Mouse (Mus musculus) retina, embryonic 14.5 days (tissue): ENCODE measurements around the gene Ptprg.
"Not testable (repeated sequence)": the region's sequence is repeated elsewhere in the genome, so short reads cannot be mapped to it uniquely, and the experiment has no call there.

Experiments used
- DNase-seq: peaks from one replicate; pipeline ENCODE4 v3.0.0-alpha.2; 2015; ENCODE audit warnings: low spot score

Gene Ptprg

DNA sequence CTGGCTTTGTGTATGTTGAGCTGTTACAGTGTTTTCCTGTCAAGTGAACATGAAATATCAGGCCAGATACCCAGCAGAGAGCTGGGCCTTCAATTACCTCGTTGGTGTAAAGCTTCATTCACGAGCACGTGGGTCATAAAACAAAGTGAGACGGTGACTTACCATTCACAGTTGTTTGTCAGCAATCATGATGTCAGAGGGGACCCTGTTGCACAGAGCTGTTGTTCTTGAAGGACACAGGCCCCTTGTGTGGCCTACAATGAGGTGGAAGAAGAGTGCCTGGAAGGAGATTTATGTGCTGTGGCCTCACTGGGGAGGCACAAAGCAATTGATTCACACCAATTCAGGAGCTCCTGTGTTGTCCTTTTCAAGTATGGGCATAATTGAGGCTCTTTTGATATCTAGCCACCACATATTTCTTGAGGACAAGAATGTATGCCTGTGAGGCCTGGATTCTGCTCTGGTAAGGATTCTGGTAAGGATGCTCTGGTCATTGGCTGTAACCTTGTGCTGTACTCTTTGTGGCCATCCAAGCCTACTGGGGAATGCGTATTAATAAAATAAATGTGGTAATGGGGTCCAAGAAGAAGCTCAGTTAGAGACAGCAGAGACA lies 503.7 kb downstream of the Ptprg start:
- no peak for DNase-seq

GRCm38 (mm10) chr14:12057856-12058255 lies 504.5 kb downstream of the Ptprg start:
- no peak for DNase-seq

GRCm38 (mm10) chr14:12059149-12059548 lies 505.8 kb downstream of the Ptprg start:
- DNase-seq, result no peak

DNA sequence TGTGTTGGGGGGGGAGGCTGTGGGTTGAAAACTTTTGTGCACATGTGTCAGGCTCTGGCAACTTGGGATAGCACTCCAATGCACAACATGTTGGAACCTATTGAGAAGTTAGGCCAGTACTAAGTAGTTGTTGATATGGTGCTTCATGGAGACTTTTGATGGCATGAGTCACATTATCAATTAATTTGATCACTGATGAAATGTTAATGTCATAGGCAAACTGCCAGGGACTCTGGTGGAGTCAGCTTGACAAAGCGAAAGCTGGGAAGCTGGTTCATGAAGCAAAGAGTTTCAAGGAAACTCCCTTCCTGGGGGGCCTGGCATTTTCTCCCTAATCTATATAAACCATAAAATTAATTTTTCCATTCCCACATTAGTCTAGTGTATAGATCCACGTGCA lies 508.0 kb downstream of the Ptprg start:
- DNase-seq, result not testable (repeated sequence)

GRCm38 (mm10) chr14:12062628-12063360 lies 509.5 kb downstream of the Ptprg start:
- no peak for DNase-seq

- no peak for DNase-seq
These were observed 511.7 kb downstream of the Ptprg start for GRCm38 (mm10) chr14:12065001-12065400.

DNA sequence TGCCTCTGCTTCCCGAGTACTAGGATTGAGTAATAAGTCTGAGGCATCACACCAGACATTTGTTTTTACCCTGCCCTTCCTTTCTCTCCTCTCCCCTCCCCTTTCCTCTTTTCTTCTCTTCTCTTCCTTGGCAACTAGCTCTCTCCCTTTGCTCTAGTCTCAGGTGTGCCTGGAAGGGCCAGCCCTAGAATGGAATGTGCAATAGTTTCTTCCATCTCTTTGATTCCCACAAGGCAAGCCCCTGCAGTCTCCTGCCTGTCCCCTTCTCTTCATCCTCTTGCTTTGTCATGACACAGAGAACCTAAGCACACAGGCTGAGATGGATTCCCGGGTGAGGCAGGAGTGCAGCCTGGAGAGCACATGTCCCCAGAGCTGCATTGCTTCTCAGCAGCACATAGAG lies 512.4 kb downstream of the Ptprg start:
- no peak for DNase-seq

DNA sequence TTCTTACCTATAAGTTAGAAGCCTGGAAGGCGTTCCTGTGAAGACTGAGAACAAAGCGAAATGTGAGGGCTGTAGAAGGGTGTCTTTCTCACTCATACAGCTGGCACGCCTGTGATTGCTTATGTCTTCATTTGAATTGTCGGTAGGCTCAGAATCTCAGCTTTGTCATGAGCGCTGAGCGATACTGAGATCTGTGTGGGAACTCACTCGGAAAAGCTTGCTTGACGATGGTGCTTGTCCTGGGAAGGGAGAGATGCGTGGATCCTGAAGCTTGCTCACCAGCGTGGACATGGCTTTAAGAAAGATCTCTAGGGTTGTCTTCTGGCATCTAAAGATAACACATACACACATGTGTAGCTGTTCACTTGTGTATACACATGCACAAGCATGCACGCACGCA lies 516.4 kb downstream of the Ptprg start:
- DNase-seq, result no peak

- no peak for DNase-seq
These were observed 517.0 kb downstream of the Ptprg start for GRCm38 (mm10) chr14:12070361-12070760.

DNA sequence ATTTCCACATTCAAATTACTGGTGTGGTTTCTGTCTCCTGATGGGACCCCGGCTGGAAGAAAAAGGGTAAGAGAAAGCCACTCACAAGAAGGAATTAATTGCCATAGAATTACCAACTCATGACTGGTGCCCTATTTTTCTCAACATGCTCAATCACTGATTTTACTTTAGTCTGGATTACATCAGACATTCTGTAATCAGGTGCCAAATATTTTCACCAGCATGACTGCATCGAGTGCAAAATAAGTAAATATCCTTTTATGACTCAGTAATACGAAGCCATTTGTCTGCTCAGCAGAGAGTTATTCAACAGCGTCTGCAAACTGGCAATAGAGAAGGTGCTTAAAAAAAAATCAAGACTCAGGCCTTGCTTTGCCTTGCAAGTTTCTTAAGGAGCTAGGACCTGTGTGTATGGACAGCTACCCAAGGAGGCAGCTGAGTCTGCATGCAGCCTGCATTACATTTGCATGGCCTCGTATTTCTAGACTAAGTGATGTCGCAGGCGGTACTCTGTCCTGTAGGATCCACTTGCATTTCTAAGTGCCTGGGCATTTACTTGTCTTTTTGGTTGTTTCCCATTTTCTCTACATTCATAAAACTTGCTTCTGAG lies 517.6 kb downstream of the Ptprg start:
- no peak for DNase-seq

DNA sequence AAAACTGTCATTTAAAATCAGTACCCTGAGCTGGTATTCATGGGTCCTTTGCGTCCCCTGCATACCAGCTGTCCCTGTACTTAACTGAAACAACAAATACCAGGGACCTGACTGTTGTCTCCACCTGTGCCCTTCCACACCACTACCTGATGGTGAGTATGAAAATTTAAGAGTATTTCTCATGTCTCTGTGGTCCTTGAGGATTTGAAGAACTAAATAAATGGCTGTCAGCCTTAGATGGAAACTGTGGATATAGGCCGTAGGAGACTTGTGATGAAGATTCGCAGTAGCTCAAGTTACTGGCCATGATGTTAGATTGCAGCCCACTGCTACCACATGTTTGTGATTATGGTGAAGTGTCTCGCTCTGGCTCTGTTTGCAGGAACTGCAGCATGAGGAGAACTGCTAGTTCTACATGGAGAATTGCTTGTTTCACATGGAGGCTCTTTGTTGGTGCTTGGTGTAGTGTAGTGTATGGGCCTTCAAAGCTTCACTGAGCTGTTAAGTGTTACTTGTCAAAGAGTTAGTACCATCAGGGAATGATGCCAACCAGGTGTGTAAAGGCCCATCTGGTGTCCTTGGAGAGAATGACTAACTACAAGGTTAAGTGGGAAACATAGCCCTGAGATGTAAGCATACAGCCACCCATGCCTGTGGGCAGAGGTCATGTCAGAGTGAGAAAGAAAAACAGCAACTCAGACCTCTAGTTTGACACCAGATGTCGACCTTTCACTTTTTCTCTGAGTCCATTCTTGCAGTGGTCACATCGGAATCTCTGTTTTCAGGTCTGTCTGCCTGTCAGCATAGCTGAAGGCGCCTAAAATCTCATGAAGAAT lies 518.9 kb downstream of the Ptprg start:
- DNase-seq, result no peak

GRCm38 (mm10) chr14:12073408-12074107 lies 520.2 kb downstream of the Ptprg start:
- DNase-seq, result no peak

GRCm38 (mm10) chr14:12077193-12077592 lies 523.9 kb downstream of the Ptprg start:
- DNase-seq, result no peak

- DNase-seq, result no peak
These were observed 525.9 kb downstream of the Ptprg start for GRCm38 (mm10) chr14:12079250-12079649.

DNA sequence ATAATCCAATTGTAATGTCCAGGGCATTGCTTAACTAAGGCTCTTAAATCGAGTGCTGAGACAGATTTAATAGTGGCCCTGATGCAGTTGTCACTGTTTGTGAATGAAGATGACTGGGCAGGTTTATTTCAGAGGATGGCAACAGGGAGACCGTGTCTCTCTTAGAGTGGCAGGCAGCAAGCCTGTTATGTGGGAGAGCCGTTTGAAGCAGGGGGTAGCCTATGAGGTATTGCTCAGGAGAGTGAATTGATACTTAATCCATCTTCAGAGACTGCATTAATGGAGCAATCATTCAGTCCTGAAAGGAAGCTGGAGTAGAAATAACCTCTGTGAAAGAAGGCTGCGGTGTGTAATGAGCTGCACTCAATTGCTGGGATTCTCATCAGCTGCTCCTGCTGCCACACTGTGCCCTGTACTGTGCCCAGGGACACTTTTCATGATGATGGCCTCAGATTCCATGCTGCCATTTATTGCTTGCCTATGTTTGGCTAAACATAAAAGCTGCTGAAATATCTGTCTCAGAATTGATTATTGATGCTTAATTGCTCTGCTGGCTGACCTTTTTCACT lies 526.6 kb downstream of the Ptprg start:
- peak; percentile 25 for DNase-seq

GRCm38 (mm10) chr14:12082131-12082921 lies 529.0 kb downstream of the Ptprg start:
- DNase-seq, result peak; percentile 47

GRCm38 (mm10) chr14:12084076-12084475 lies 530.7 kb downstream of the Ptprg start:
- DNase-seq, result peak; percentile 25

DNA sequence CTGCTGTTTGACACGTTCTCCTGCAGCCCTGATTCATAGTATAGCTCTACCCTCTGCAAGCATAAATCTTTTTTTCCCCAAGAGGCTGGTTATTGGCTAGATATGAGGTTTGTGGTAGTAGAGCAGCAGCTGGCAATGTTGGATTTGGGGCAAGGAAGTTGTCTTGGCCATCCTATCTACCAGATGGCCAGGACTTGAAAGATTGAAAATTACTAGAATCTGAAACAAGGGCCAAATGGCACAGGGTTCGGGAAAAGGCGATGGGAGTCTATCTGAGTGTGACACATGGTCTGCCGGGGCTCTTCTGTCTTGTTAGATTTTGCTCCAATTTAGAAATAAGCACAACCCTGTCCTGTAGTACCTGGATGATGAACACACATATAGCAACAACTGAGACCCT lies 531.7 kb downstream of the Ptprg start:
- DNase-seq, result no peak

DNA sequence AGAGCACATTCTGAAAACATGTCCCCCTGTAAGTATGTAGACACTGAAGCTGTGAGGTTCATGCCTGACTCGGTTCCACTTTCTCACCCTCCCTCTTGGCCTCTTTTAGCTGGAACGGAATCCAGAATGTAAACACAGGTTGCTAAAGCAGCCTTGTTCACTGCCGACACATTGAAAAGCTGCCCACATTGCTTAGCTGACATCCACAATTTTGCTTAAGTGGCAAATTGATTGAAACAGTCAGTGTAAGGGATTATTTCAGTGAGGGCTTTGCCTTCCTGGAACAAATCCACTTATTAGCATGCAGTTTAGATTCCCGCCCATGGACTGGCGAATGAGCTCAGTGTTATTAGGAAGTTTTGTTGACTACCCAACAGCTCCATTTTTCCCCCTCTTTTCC lies 532.8 kb downstream of the Ptprg start:
- DNase-seq, result no peak

DNA sequence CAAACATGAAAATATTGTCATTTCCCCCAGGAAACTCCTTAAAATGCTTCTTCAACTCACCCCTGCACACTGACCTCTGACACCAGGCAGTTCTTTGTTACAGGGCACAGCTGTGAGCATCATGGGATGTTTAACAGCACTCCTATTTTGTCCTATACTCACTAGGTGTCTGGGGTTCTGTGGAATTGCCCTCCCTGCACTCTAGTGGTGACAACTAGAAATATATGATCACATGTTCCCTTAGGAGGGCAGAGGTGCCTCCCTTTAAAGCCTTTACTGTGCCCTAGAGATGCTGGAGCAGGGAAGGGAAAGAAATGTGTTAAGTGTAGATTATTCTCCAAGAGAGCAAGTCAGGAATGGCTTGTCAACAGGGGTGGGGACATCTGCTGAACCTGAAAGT lies 536.6 kb downstream of the Ptprg start:
- no peak for DNase-seq

DNA sequence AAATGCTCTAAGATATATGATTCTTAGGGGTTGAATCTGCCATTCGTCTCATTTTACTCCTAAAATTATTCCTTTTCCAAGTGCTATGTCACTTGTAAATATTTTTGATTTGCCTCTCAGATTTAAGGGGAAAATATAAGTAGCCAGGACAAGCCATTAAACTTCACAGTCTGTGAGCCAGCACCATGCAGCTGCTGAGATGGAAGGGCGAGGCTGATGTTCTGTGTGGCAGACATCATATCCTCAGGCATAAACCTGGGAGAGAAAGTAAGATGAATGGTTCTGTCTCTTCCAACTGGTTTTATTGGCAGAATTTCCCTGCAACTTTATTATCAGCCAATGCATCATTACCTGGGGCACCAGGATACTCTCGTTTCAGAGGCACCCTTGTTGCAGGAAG lies 538.4 kb downstream of the Ptprg start:
- DNase-seq, result no peak
